Mouse (Mus musculus) megakaryocyte, embryonic 14.5 days (primary cell): ENCODE data around the gene Rtn4rl1.
"Not testable (repeated sequence)": the region's sequence is repeated elsewhere in the genome, so short reads cannot be mapped to it uniquely, and the experiment has no call there.

Experiments used
- FLI1 ChIP-seq: IDR thresholded peaks from 2 replicates; pipeline ENCODE4 v1.6.1; 2012; ENCODE audit warnings: low read length, inconsistent platforms, mixed read lengths
- GATA1 ChIP-seq: IDR thresholded peaks from 3 replicates; pipeline ENCODE4 v1.6.1; 2012; ENCODE audit warnings: mixed read lengths, low read length, inconsistent platforms, borderline replicate concordance

DNA sequence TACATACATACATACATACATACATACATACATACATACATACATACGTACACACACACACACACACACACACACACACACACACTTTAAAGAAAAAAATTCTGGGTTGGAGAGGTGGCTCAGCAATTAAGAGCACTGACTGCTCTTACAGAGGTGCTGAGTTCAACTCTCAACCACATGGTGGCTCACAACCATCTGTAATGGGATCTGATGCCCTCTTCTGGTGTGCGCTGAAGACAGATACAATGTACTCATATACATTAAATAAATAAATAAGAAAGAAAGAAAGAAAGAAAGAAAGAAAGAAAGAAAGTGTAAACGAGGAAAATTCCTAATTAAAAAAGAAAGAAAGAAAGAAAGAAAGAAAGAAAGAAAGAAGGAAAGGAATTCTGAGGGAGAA lies 90.2 kb downstream of the Rtn4rl1 start:
- not testable (repeated sequence) for TF ChIP-seq GATA1, FLI1
